Mouse (Mus musculus) neutrophil, adult 83 days (primary cell): ENCODE data around the gene Gm20695. TPM values are rescaled to one million over a fixed set of nuclear protein-coding genes. Genes with fewer than 3 reads are reported as not detected.

Source experiments
- total RNA-seq, 2 experiments: library from RNA; stranded (reverse); gene quantifications; one replicate each; pipeline ENCODE4 v1.2.4; 2023

Gm20695 gene
- 1 to 10 TPM in 1 of 2 experiments, under 1 TPM in 1; 0.46 to 1.1 TPM for total RNA-seq

DNA sequence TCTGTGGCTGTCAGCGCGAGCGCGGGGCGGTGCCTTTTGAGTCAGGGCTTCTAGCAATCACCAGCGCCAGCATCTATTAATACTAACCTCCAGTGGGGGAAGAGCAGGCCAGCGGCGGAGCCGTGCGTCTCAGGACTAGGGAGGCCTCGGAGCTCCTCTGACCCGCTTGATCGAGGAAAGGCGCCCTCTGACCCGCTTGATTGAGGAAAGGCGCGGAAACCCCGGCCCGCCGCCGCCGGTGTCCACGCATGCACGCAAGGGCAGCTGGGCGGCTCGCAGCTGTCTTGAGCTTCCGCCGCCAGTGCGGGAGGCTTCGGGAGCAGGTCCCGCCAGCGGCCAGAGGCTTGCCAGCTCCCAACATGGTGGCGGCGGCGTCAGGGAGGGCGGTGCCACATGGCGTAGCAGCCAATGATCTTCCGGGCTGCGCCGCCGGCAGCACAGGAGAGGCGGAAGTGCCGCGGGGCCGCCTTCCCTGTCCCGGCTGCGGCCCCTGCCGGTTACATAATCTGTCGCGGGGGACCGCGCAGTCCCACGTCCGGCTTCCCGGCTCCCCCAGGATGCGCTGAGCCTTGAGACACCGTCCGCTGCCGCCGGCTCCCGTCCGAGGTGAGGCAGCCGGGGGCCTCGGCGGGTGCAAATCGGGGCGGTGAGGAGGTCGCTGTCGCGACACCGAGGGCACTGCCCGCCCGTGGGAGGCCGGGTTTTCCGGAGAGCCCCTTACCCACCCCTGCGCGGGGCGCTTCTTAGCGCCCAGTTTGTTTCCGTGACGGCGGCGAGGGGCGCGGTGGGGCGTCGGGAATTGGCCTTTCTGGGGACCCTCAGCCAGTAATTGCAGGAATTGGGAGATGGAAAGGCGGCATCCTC, at the start of gene Gm20695, which contains the start of gene Zfp597:
Gene Gm20695 (plus strand): TSS at position 448 of the 864 bp plus-strand sequence.
Gene Zfp597 (minus strand): TSS at position 361 of the 864 bp plus-strand sequence.

DNA sequence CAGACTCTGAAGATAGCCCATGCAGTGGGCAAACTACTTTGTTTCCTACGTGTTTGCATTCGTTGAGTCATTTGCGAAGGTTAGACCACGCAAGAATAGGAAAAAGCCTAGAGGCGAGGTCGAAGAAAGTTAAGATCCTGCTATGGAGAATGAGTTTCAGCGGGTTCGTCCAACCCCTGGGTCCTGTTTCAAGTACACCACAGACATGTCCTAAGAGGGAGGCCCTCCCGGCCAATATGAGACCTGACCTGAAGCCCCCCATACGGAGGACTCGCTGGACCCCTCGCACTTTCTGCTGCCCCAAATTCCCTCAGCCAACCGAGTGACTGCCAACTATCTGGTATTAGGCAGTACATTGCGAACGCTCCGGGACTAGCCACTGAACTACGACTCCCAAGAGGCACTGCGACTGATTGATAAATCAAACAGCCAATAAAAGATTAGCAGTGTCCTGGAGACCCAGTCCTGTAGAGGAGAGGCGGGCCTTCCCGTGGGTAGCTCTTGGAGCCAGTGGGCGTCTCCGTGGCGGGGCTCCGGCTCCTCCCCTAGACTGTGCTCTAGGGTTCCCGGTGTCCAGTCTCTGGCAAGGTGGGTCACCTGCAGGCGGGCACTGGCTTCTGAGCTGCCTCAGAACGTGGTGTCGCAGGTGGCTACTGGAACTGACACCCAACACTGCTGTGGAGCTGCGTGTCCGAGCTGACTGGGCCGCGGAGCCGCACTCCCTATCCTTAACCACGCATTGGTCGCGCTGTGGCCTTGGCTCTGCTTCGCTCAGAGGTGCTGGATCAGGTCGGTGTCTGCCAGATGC, 37.5 kb upstream of the Gm20695 start, which contains the start of gene Zfp174:
Gene Zfp174 (plus strand): TSS at position 558 of the 808 bp plus-strand sequence.

DNA sequence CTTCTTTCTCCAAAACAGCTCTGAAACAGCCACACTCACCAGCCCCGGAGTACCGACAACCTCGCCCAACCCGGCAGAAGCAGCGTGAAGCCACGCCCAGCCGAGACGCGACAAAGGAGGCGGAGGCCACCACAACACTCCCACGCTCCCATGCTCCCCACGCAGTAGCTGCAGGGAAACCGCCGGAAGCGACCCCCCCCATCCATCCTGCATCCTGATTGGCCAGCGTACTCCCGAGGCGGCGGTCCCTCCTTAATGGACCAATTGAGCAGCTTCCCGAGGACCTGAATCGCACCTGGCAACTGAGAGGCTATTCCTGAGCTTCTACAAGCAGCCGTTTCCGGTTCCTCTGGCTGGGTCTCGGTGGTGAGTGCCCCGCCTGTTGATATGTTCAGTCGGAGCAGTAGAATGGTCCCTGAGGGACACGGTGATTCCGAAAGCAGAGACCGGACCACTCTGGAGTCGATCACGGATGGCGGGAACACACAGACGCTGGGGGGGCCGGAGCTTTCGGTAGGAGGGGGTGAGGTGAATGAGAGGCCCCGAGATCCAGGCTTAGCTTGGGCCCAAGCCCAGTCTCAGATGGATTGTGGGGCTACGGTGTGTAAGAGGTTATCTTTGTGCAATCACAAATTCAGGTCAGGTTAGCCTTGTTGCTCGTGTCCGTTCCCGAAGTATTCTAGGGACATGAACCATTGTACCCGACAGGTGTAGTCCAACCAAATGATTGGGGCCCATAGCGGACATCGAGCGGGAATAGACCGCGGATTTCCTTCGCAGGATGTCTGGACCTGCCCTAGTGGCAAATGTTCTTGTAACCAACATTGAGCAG, 12.0 kb upstream of the Gm20695 start, which contains the start of gene Naa60:
Gene Naa60 (plus strand): TSS at position 160 of the 832 bp plus-strand sequence.

DNA sequence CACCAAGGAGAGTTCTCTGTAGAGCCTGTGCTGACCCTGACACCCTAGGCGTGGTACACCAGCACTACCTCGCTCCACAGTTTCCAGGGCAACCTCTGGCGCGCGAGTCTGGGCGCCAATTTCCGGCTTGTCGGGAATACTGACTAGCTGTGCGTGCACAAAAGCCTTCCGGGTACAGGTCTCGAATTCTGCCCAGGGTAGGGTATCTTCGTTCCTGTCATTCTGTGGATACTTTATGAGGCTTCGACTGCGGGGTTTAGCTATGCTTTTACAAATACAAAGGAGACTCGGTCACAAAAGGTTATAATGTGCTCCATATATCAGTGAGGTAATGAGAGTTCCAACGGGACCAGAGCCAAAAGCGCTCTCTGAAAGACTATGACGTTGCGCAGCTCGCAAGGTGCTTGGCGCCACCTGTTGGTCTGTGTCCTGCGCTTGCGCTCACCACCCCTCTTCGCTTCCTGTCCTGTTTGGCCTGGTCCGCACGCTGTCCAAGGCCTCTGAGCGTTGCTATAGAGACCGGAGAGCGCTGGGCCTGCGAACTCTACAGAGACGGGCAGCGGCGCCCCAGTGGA, 24.2 kb downstream of the Gm20695 start, which contains the start of the genes 1700037C18Rik and Cluap1:
Gene 1700037C18Rik (minus strand): TSS at position 153 of the 575 bp plus-strand sequence.
Gene Cluap1 (plus strand): TSS at position 265 of the 575 bp plus-strand sequence.

Other genes starting within 250 kb of the Gm20695 start
- gene Mefv, start 166.6 kb upstream of the Gm20695 start, total RNA-seq: 10 to 100 TPM; 28.7 to 34.3 TPM
- gene Zfp263, start 140.6 kb upstream of the Gm20695 start, total RNA-seq: 10 to 100 TPM; 28.8 to 31.1 TPM
- not detected for gene Olfr15, start 53.8 kb upstream of the Gm20695 start, total RNA-seq
- gene Zfp174, start 37.4 kb upstream of the Gm20695 start, total RNA-seq: under 1 TPM; 0.31 to 0.35 TPM
- 100 to 1,000 TPM; 118 to 123 TPM for gene Naa60, start 12.3 kb upstream of the Gm20695 start, total RNA-seq
- gene Zfp597, start 87 bp upstream of the Gm20695 start, total RNA-seq: 10 to 100 TPM; 20.3 to 24.6 TPM
- 1 to 10 TPM; 4.1 to 6.1 TPM for gene 1700037C18Rik, start 24.0 kb downstream of the Gm20695 start, total RNA-seq
- 10 to 100 TPM; 10.7 to 12.0 TPM for gene Cluap1, start 24.2 kb downstream of the Gm20695 start, total RNA-seq
- gene Nlrc3, start 92.0 kb downstream of the Gm20695 start, total RNA-seq: 1 to 10 TPM in 1 of 2 experiments, under 1 TPM in 1; 0.90 to 1.6 TPM
- 10 to 100 TPM; 30.5 to 31.5 TPM for gene Slx4, start 119.1 kb downstream of the Gm20695 start, total RNA-seq
- not detected for gene Dnase1, start 152.3 kb downstream of the Gm20695 start, total RNA-seq
- 10 to 100 TPM; 32.3 to 36.0 TPM for gene Trap1, start 193.2 kb downstream of the Gm20695 start, total RNA-seq